Mouse (Mus musculus) cerebellum, adult 18-20 months (tissue): ENCODE results near the gene Smpd2.

Experiments
- DNase-seq, 2 experiments: peaks; one replicate each; pipeline ENCODE4 v3.0.0; 2021

The Smpd2 gene

DNA sequence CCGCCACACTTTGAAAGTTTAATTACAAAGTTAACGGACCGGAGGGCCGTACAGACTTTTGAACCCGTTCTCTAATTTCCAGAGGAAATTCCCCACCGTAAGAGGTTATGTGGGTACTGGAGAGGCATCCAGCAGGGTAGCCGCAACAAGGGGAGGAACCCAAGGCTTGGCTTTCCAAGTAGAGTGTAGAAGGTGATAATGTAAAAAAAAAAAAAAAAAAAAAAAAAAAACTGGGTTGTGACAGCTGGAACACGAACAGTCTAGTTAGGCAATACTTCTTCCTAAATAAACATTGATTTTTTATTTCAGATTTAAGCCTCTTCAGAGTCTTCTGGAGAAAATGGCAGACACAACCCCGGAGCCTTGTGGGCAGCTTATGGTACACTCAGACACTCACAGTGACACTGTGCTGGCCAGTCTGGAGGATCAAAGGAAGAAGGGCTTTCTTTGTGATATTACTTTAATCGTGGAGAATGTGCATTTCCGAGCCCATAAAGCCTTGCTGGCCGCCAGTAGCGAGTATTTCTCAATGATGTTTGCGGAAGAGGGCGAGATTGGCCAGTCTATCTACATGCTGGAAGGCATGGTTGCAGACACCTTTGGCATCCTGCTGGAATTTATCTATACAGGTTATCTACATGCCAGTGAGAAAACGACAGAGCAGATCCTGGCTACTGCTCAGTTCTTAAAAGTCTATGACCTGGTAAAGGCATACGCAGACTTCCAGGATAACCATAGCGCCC, 39.2 kb downstream of the Smpd2 start:
- no peak for DNase-seq

DNA sequence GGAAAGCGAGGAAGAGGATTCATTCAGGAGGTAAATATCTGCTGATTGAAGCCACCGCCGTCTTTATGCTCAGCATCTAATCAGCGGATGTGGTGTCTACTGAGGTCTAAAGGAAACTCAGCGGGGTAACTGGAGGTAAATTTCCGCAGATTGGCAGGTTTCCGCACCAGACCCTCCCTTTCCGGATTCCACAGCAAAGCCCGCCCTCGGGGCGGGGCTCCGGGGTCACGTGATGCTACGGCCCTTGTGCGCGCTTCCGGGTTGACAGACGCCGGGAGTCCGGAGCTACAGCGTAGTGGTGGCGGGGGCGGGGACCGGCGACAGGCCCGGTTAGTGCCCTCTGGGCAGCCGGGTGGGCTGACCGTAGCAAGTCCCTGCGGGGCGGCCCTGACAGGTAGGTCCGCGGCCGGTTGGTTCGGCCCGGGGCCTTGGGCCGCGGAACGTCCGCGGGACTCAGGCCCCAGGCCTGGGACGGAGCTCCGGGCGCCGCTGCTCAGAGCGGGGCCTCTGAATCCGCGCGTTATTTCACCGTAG, 40.0 kb downstream of the Smpd2 start, which contains the start of gene Zbtb24:
TSS of gene Zbtb24 (plus strand) at position 247 of the 534 bp plus-strand sequence.
- peak; percentile 94 to 98 for DNase-seq

DNA sequence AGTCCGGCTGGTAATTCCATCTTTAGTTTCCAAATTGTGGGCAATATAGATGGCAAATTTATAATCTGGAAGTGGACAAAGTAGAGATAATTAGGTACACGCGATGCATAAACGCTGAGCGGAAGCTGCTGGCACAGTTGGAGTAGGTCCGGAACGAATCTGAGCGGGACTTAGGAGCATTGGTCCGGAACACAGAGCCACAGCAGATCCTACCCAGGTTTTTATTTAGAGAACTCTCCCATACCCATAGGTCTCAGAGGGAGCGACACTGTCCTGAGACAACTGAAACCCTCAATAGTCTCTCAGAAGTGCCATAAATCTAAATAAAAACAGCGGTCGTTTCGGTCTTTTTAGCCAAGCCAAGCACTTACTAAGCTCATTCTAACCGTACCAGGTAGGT, 40.5 kb downstream of the Smpd2 start:
- DNase-seq, result peak; percentile 53 to 59

DNA sequence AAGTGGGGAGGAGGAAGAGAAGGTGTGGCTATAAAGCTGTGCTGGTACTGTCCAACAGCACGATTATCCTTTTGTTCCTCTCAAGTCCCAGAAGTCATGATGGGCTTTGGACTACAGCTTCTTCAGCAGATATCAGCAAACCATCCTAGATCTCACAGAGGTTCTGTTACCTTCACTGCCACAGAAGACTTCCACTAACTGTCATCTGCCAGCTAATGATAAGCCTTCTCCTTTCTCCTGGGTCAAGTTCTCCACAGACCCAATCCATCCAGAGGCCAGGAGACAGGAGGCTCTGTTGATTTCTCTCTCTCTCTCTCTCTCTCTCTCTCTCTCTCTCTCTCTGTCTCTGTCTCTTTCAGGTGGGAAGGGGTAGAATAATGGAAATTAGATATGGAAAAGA, 42.0 kb downstream of the Smpd2 start:
- DNase-seq, result no peak
